Mouse (Mus musculus): ENCODE data around the gene Ube2d2b. TPM values are rescaled to one million over a fixed set of nuclear protein-coding genes. Genes with fewer than 3 reads are reported as not detected.

Ube2d2b gene
- polyA plus RNA-seq, 1 experiment from 2014 or later: 0.35 TPM

GRCm38 (mm10) chr5:107867970-107868904 is 38.3 kb downstream of the Ube2d2b start:
- peaks cover 32% of the 10 kb centered on the region for H3K4me1 ChIP-seq (ENCODE audit: control insufficient read depth, insufficient read depth, low read length)
- peak overlapping the region; percentile 99 for H3K27ac ChIP-seq (ENCODE audit: low read length)
- ATAC-seq (replicated peaks; ENCODE audit: extremely low read depth, insufficient read depth, low FRiP score): peak; percentile 57
- WGBS: under 1% methylated on average over 70 of the region's 82 CpGs
- H3K4me3 ChIP-seq (ENCODE audit: low read length): peak overlapping the region; percentile 92
- peak overlapping the region; percentile 56 for H3K4me2 ChIP-seq (ENCODE audit: low read depth, low read length)
- H3K9ac ChIP-seq (ENCODE audit: low read length): peak overlapping the region; percentile 98
- H3K9me3 ChIP-seq (replicated peaks; ENCODE audit: control insufficient read depth, low read length): no peaks in the 10 kb centered on the region
- H3K27me3 ChIP-seq (ENCODE audit: control insufficient read depth, insufficient read depth, low read length): no peaks in the 10 kb centered on the region
- H3K36me3 ChIP-seq (ENCODE audit: control insufficient read depth, insufficient read depth): no peaks in the 10 kb centered on the region

GRCm38 (mm10) chr5:107868905-107869424 is 39.1 kb downstream of the Ube2d2b start:
- H3K4me3 ChIP-seq (ENCODE audit: low read length): peak overlapping the region; percentile 92
- H3K36me3 ChIP-seq (ENCODE audit: control insufficient read depth, insufficient read depth): no peaks in the 10 kb centered on the region
- no peaks in the 10 kb centered on the region for H3K27me3 ChIP-seq (ENCODE audit: control insufficient read depth, insufficient read depth, low read length)
- H3K4me2 ChIP-seq (ENCODE audit: low read depth, low read length): peak overlapping the region; percentile 56
- ATAC-seq (replicated peaks; ENCODE audit: extremely low read depth, insufficient read depth, low FRiP score): peak; percentile 98
- H3K9me3 ChIP-seq (replicated peaks; ENCODE audit: control insufficient read depth, low read length): no peaks in the 10 kb centered on the region
- H3K27ac ChIP-seq (ENCODE audit: low read length): peak overlapping the region; percentile 99
- H3K9ac ChIP-seq (ENCODE audit: low read length): peak overlapping the region; percentile 98
- H3K4me1 ChIP-seq (ENCODE audit: control insufficient read depth, insufficient read depth, low read length): peaks cover 33% of the 10 kb centered on the region
- WGBS: under 1% methylated on average over 58 of the region's 58 CpGs

DNA sequence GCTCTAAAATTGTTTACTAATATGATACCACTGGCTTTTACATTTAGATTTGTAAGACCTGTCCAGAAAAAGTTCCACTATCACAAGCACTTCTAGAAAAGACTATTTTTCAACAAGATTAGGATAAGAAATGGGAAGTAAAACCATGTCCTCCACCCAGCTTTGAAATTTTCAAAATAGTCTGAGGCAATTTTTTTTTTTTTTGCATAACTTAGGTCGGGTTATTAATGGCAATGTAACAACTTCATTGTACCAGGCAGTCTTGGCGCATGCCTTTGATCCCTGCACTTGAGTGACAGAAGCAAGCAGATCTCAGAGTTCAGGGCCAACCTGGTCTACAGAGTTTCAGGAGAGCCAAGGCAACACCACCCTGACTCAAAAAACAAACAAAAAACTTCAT is 39.8 kb downstream of the Ube2d2b start:
- no peak for ATAC-seq (replicated peaks; ENCODE audit: extremely low read depth, insufficient read depth, low FRiP score)
- Histone ChIP-seq H3K36me3 (ENCODE audit: control insufficient read depth, insufficient read depth) (no peaks in the 10 kb centered on the region), H3K4me3 (ENCODE audit: low read length) (no peak overlapping the region), H3K9me3 (replicated peaks; ENCODE audit: control insufficient read depth, low read length) (no peaks in the 10 kb centered on the region), H3K27me3 (ENCODE audit: control insufficient read depth, insufficient read depth, low read length) (no peaks in the 10 kb centered on the region), H3K9ac (ENCODE audit: low read length) (no peak overlapping the region), H3K27ac (ENCODE audit: low read length) (no peak overlapping the region), H3K4me1 (ENCODE audit: control insufficient read depth, insufficient read depth, low read length) (peaks cover 35% of the 10 kb centered on the region), H3K4me2 (ENCODE audit: low read depth, low read length) (no peak overlapping the region)
- WGBS: 48% methylated on average over 2 of the region's 2 CpGs

GRCm38 (mm10) chr5:107873330-107873729 is 43.4 kb downstream of the Ube2d2b start:
- H3K27ac ChIP-seq (ENCODE audit: low read length): peak overlapping the region; percentile 94
- no peaks in the 10 kb centered on the region for H3K36me3 ChIP-seq (ENCODE audit: control insufficient read depth, insufficient read depth)
- H3K4me1 ChIP-seq (ENCODE audit: control insufficient read depth, insufficient read depth, low read length): peaks cover 27% of the 10 kb centered on the region
- H3K4me2 ChIP-seq (ENCODE audit: low read depth, low read length): 0 out of 2 replicates have a peak overlapping the region, but pooled peaks have one; percentile 19
- H3K4me3 ChIP-seq (ENCODE audit: low read length): no peak overlapping the region
- WGBS: 84% methylated on average over 6 of the region's 6 CpGs
- ATAC-seq (replicated peaks; ENCODE audit: extremely low read depth, insufficient read depth, low FRiP score): no peak
- no peak overlapping the region; the same call in 1 of the 2 replicates for H3K9ac ChIP-seq (ENCODE audit: low read length)
- H3K9me3 ChIP-seq (replicated peaks; ENCODE audit: control insufficient read depth, low read length): no peaks in the 10 kb centered on the region
- H3K27me3 ChIP-seq (ENCODE audit: control insufficient read depth, insufficient read depth, low read length): no peaks in the 10 kb centered on the region

GRCm38 (mm10) chr5:107873886-107874302 is 44.0 kb downstream of the Ube2d2b start:
- Histone ChIP-seq H3K4me2 (ENCODE audit: low read depth, low read length) (peak overlapping the region; percentile 57), H3K4me3 (ENCODE audit: low read length) (peak overlapping the region; percentile 8)
- peak; percentile 37 for ATAC-seq (replicated peaks; ENCODE audit: extremely low read depth, insufficient read depth, low FRiP score)

DNA sequence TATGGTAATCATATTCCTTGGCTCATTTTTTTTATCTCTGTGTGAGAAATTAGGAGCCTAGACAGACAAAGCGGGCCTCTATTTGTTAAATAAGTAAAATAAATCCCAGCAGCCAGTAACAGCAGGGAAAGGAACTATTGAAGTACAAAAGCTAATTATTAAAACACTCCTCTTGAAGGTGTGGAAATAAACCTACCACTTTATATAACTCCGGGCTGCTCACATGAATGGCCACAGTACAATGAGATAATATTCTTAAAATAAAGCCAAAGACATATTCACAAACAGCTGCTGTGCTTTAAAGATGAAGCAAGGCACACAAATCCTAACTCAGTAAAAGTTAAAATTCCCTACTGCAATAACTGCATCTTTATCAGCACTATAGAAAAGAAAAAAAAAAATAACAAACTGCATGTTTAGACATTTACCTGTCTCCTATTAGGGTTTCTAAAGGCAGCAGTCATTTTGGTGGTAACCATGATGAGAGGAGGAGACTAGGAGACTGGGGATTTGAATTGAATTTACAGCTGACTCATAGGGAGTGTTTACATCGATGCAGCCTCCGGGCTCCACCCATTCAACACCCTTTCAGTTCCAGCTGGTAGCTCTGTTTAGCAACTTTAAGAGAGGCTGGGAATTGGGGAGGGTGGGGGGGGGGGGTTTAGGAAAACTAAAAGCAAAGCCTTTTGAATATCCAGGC is 44.8 kb downstream of the Ube2d2b start, which contains the start of gene Evi5:
Gene Evi5, minus strand, starts transcription at position 547 of the 700 bp plus-strand sequence.
- Histone ChIP-seq H3K4me3 (ENCODE audit: low read length) (peak within 1 kb of the TSS; percentile 8), H3K9ac (ENCODE audit: low read length) (peak within 1 kb of the TSS; percentile 55), H3K27ac (ENCODE audit: low read length) (peak within 1 kb of the TSS; percentile 94), H3K9me3 (replicated peaks; ENCODE audit: control insufficient read depth, low read length) (no peaks in the 10 kb centered on the region), H3K4me1 (ENCODE audit: control insufficient read depth, insufficient read depth, low read length) (peaks cover 27% of the 10 kb centered on the region), H3K27me3 (ENCODE audit: control insufficient read depth, insufficient read depth, low read length) (no peaks in the 10 kb centered on the region), H3K4me2 (ENCODE audit: low read depth, low read length) (peak within 1 kb of the TSS; percentile 57), H3K36me3 (ENCODE audit: control insufficient read depth, insufficient read depth) (no peaks in the 10 kb centered on the region)
- ATAC-seq (replicated peaks; ENCODE audit: extremely low read depth, insufficient read depth, low FRiP score): no peak; the same call in 1 of the 2 replicates
- 30% methylated on average over 4 of the region's 4 CpGs for WGBS

More at GRCm38 (mm10) chr5:107873886-107874302, 44.0 kb downstream of the Ube2d2b start:
- peak overlapping the region; percentile 94 for H3K27ac ChIP-seq (ENCODE audit: low read length)
- H3K4me1 ChIP-seq (ENCODE audit: control insufficient read depth, insufficient read depth, low read length): peaks cover 27% of the 10 kb centered on the region
- no peaks in the 10 kb centered on the region for H3K9me3 ChIP-seq (replicated peaks; ENCODE audit: control insufficient read depth, low read length)
- H3K27me3 ChIP-seq (ENCODE audit: control insufficient read depth, insufficient read depth, low read length): no peaks in the 10 kb centered on the region
- no peaks in the 10 kb centered on the region for H3K36me3 ChIP-seq (ENCODE audit: control insufficient read depth, insufficient read depth)
- 30% methylated on average over 7 of the region's 7 CpGs for WGBS
- H3K9ac ChIP-seq (ENCODE audit: low read length): peak overlapping the region; percentile 55

GRCm38 (mm10) chr5:107875261-107875611 is 45.3 kb downstream of the Ube2d2b start:
- Histone ChIP-seq H3K9me3 (replicated peaks; ENCODE audit: control insufficient read depth, low read length) (no peaks in the 10 kb centered on the region), H3K36me3 (ENCODE audit: control insufficient read depth, insufficient read depth) (no peaks in the 10 kb centered on the region), H3K4me3 (ENCODE audit: low read length) (no peak overlapping the region), H3K4me2 (ENCODE audit: low read depth, low read length) (peak overlapping the region; percentile 57), H3K27me3 (ENCODE audit: control insufficient read depth, insufficient read depth, low read length) (no peaks in the 10 kb centered on the region), H3K27ac (ENCODE audit: low read length) (peak overlapping the region; percentile 94), H3K9ac (ENCODE audit: low read length) (peak overlapping the region; percentile 46; the same call in 1 of the 2 replicates), H3K4me1 (ENCODE audit: control insufficient read depth, insufficient read depth, low read length) (peaks cover 27% of the 10 kb centered on the region)
- no peak for ATAC-seq (replicated peaks; ENCODE audit: extremely low read depth, insufficient read depth, low FRiP score)

- Histone ChIP-seq H3K27me3 (ENCODE audit: control insufficient read depth, insufficient read depth, low read length) (no peaks in the 10 kb centered on the region), H3K4me3 (ENCODE audit: low read length) (no peak overlapping the region), H3K4me1 (ENCODE audit: control insufficient read depth, insufficient read depth, low read length) (peaks cover 26% of the 10 kb centered on the region), H3K36me3 (ENCODE audit: control insufficient read depth, insufficient read depth) (no peaks in the 10 kb centered on the region), H3K27ac (ENCODE audit: low read length) (no peak overlapping the region), H3K9me3 (replicated peaks; ENCODE audit: control insufficient read depth, low read length) (no peaks in the 10 kb centered on the region), H3K4me2 (ENCODE audit: low read depth, low read length) (no peak overlapping the region), H3K9ac (ENCODE audit: low read length) (no peak overlapping the region)
- 84% methylated on average over 1 of the region's 1 CpGs for WGBS
- ATAC-seq (replicated peaks; ENCODE audit: extremely low read depth, insufficient read depth, low FRiP score): no peak
These were observed 47.2 kb downstream of the Ube2d2b start for GRCm38 (mm10) chr5:107877053-107877452.

Data from heart, embryonic 16.5 days (tissue).